Mouse (Mus musculus) small intestine, adult 2 months (tissue): ENCODE data around the gene Pcf11.

ENCODE experiments used
- CTCF ChIP-seq: fragments of 200-500 bp; IDR thresholded peaks from 2 replicates; pipeline ENCODE4 v1.5.1; 2012; ENCODE audit warnings: low read depth, mild to moderate bottlenecking, control low read depth, inconsistent platforms, low read length, moderate library complexity, mixed read lengths; ENCODE audit not compliant: insufficient replicate concordance, insufficient read length; ENCODE audit errors: extremely low read depth
- POLR2A ChIP-seq: fragments of 200-500 bp; IDR thresholded peaks from 2 replicates; pipeline ENCODE4 v1.6.1; 2012; ENCODE audit warnings: low read depth, mild to moderate bottlenecking, control low read depth, inconsistent platforms, low read length, moderate library complexity

DNA sequence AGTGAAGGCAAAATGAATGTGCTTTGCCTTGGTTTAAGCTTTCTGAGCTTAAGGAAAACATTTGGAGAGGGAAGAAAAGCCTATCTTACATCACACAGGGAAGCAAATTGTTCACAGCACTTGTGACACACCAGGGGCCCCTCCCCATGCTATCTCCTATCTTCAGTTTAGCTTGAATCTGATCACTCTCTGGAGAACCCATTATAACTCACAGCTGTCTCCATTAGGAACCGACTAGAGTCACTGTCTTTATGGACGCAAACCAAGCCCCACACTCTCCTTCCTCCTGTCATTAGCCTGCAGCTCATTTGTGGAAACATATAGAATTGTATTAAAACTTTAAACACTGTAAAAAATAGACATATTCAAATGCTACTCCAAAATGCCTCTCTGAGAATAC lies 39.8 kb upstream of the Pcf11 start:
- TF ChIP-seq CTCF (no peak), POLR2A (no peak)
